Mouse (Mus musculus) ES-E14 (cell line): ENCODE measurements around the gene Golph3. TPM values are rescaled to one million over a fixed set of nuclear protein-coding genes. Genes with fewer than 3 reads are reported as not detected.

Experiments used
- DNase-seq: peaks from one replicate; pipeline ENCODE4 v3.0.0-alpha.2; 2013; ENCODE audit warnings: low read depth, low spot score
- H3K27ac ChIP-seq: 2 replicates; pipeline ENCODE4 v1.5.1; 2012; ENCODE audit warnings: low read depth, mild to moderate bottlenecking, low read length, moderate library complexity, mixed read lengths; ENCODE audit not compliant: poor library complexity, insufficient read depth, severe bottlenecking
- H3K36me3 ChIP-seq: 2 replicates; pipeline ENCODE4 v1.6.1; 2012; ENCODE audit warnings: mild to moderate bottlenecking, low read length, moderate library complexity, mixed read lengths; ENCODE audit not compliant: control insufficient read depth, poor library complexity, insufficient read depth, severe bottlenecking
- H3K4me1 ChIP-seq, 2 experiments: fragments of 150-350 bp in 1 of 2; sonication (generic) in 1 of 2; 2 replicates each; pipeline ENCODE4 v1.6.1; 2012; ENCODE audit warnings: low read length in 2 of 2, mild to moderate bottlenecking in 1 of 2, mixed read lengths in 1 of 2; ENCODE audit not compliant: control insufficient read depth in 2 of 2, insufficient read depth in 2 of 2, poor library complexity in 1 of 2
- H3K4me3 ChIP-seq, 2 experiments: fragments of 150-350 bp in 1 of 2; sonication (generic) in 1 of 2; 2 replicates each; pipeline ENCODE4 v1.5.1; 2012; ENCODE audit warnings: low read length in 2 of 2, low read depth in 1 of 2, mild to moderate bottlenecking in 1 of 2, mixed read lengths in 1 of 2; ENCODE audit not compliant: insufficient read depth in 1 of 2, poor library complexity in 1 of 2, severe bottlenecking in 1 of 2
- H3K9ac ChIP-seq: 2 replicates; pipeline ENCODE4 v1.6.1; 2012; ENCODE audit warnings: low read depth, mild to moderate bottlenecking, low read length, mixed read lengths; ENCODE audit not compliant: poor library complexity, insufficient read depth, severe bottlenecking
- H3K9me3 ChIP-seq: fragments of 150-350 bp; sonication (generic); 2 replicates; pipeline ENCODE4 v1.6.1; 2012; ENCODE audit warnings: low read depth, mild to moderate bottlenecking, low read length; ENCODE audit not compliant: control insufficient read depth, insufficient read depth
- CHD2 ChIP-seq: IDR thresholded peaks from 2 replicates; pipeline ENCODE4 v1.6.1; 2014; ENCODE audit warnings: mild to moderate bottlenecking, low read depth, low read length, inconsistent platforms
- HCFC1 ChIP-seq: IDR thresholded peaks from 2 replicates; pipeline ENCODE4 v1.6.1; 2012; ENCODE audit warnings: low read length, inconsistent platforms, borderline replicate concordance; ENCODE audit not compliant: insufficient read depth
- MAFK ChIP-seq: IDR thresholded peaks from 2 replicates; pipeline ENCODE4 v1.6.1; 2014; ENCODE audit warnings: mild to moderate bottlenecking, low read depth, low read length, inconsistent platforms; ENCODE audit not compliant: insufficient read depth
- ZC3H11A ChIP-seq: IDR thresholded peaks from 2 replicates; pipeline ENCODE4 v1.6.1; 2012; ENCODE audit warnings: low read depth, mild to moderate bottlenecking, inconsistent platforms, low read length, borderline replicate concordance
- ZNF384 ChIP-seq: IDR thresholded peaks from 2 replicates; pipeline ENCODE4 v1.6.1; 2012; ENCODE audit warnings: low read depth, low read length, inconsistent platforms
- in situ Hi-C, 2 experiments: fragments of 600-800 bp; cut with MboI; formaldehyde crosslinking; loops; one replicate each; pipeline ENCODE4 v1.15.1; 2025; ENCODE audit warnings: low sequenced_read_pairs in 2 of 2, inconsistent platforms in 1 of 2; ENCODE audit not compliant: unreplicated experiment in 2 of 2
- total RNA-seq: library from RNA; depleted of rRNA; stranded (reverse); fragments of 300-350 nt; gene quantifications from 2 replicates; pipeline ENCODE4 v1.2.3, GENCODE M21; 2012

Gene Golph3
- total RNA-seq, 1 experiment = 72.9 TPM

GRCm38 (mm10) chr15:12320441-12321090 lies 684 bp upstream of the Golph3 start:
- Histone ChIP-seq H3K36me3 (peaks cover under 1% of the 10 kb centered on the region; the same call in 1 of the 2 replicates), H3K9me3 (no peaks in the 10 kb centered on the region), H3K27ac (no peak overlapping the region), H3K4me3 (peak overlapping the region; percentile 78 to 87), H3K9ac (peak overlapping the region; percentile 80), H3K4me1 (no peaks in the 10 kb centered on the region)
- TF ChIP-seq MAFK (no peak), ZC3H11A (no peak), CHD2 (no peak), HCFC1 (no peak), ZNF384 (no peak)
- no peak for DNase-seq
- in situ Hi-C loops = no loop called here

DNA sequence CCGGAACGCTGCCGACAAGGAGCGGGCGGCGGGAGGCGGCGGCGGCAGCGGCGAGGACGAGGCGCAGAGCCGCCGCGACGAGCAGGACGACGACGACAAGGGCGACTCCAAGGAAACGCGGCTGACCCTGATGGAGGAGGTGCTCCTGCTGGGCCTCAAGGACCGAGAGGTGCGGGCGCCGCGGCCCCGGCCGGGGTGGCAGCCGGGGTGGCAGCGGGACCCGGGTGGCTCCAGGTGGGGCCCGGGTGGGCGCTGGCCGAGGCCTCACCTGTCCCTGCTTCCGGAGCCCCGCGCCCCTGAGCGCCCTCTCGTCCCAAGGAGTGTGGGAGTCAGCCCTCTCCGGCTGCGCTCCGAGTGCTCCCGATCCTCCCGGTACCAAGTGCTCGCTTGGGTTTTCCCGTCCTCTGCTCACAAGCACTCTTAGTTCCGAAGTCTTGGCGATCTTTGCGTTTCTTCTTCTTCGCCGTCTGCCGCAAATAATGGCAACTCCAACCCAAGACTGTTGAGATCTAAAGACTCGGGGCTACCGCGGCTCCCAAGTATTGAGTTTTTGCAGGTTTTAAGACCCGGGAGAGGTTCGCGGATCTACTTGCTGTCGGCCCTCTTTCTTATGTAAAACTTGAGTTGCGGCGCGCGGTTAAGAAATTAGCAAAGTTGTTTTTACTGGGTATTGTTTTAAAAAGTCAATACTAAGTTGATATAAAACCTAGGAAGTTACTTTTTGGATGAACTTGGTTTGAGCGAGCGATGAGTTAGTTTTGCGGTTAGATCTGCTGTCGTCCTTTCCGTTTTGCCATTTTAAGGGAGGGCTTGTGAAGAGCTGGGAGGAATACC lies 755 bp downstream of the Golph3 start, which contains the start of gene 1810049J17Rik:
Gene 1810049J17Rik (minus strand): TSS at position 112 of the 834 bp plus-strand sequence.
- Histone ChIP-seq H3K4me1 (no peaks in the 10 kb centered on the region), H3K4me3 (peak within 1 kb of the TSS; percentile 78 to 87), H3K9me3 (no peaks in the 10 kb centered on the region), H3K27ac (peak within 1 kb of the TSS; percentile 33), H3K36me3 (peaks cover 2% of the 10 kb centered on the region; the same call in 1 of the 2 replicates), H3K9ac (peak within 1 kb of the TSS; percentile 94)
- TF ChIP-seq HCFC1 = no peak
- TF ChIP-seq ZC3H11A = no peak
- no peak for TF ChIP-seq ZNF384
- TF ChIP-seq CHD2 = no peak
- no peak for TF ChIP-seq MAFK
- no peak for DNase-seq
- in situ Hi-C loops = no loop called here

DNA sequence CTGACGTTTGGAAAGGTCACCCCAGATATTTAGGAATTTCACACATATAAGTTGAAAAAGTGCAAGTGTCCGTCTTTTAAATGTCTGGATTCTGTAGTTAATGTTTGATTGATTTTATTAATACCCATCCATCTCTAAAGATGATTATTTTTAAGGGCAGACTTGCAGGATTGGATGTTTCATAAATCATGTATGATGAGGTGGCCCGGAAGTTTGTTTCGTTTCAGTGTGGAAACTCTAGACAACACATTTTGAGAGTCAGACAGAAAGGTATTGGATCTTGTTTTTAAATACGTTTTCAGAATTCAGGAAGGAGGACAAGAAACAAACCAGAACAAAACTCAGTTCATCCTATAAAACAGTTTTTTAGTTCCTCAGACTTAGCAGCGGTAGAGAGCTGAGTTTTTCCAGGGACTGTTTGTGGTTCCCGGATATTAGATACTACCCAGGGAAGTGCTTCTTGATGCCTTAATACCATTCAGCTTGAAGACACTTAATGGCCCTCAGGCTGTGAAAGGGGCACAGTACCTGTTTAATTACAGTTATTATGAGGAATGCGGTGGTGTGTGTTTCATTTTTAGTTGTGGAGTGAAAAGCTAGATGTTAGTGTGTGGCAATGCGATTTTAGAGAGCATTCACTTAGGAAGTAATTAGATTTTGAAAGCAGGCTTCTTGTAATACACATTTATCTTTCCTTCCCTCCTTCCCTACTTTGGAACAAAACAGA lies 1.6 kb downstream of the Golph3 start:
- Histone ChIP-seq H3K36me3 (peaks cover 2% of the 10 kb centered on the region; the same call in 1 of the 2 replicates), H3K4me3 (peak overlapping the region; percentile 78 to 87), H3K9ac (peak overlapping the region; percentile 94), H3K27ac (no peak overlapping the region), H3K9me3 (no peaks in the 10 kb centered on the region), H3K4me1 (no peaks in the 10 kb centered on the region)
- no peak for DNase-seq
- in situ Hi-C loops = no loop called here
- TF ChIP-seq HCFC1 (no peak), ZC3H11A (no peak), ZNF384 (no peak), MAFK (no peak), CHD2 (no peak)

- Histone ChIP-seq H3K27ac (no peak overlapping the region), H3K9me3 (no peaks in the 10 kb centered on the region), H3K9ac (no peak overlapping the region), H3K4me3 (no peak overlapping the region), H3K4me1 (no peaks in the 10 kb centered on the region), H3K36me3 (peaks cover 2% of the 10 kb centered on the region; the same call in 1 of the 2 replicates)
- TF ChIP-seq MAFK = no peak
- TF ChIP-seq CHD2 = no peak
- no peak for TF ChIP-seq ZNF384
- no peak for TF ChIP-seq HCFC1
- no peak for TF ChIP-seq ZC3H11A
- in situ Hi-C loops = no loop called here
- DNase-seq = no peak
Observed at GRCm38 (mm10) chr15:12324326-12324725, 3.1 kb downstream of the Golph3 start.
